Mouse (Mus musculus) frontal cortex, adult 2 months (tissue): ENCODE measurements around the gene Pate3. TPM values are rescaled to one million over a fixed set of nuclear protein-coding genes. Genes with fewer than 3 reads are reported as not detected.
"Not testable (repeated sequence)": the region's sequence is repeated elsewhere in the genome, so short reads cannot be mapped to it uniquely, and the experiment has no call there.

ENCODE experiments used
- DNase-seq, 2 experiments: peaks; one replicate each; pipeline ENCODE4 v3.0.0; 2022; ENCODE audit warnings: low spot score in 1 of 2; ENCODE audit errors: extremely low spot score in 1 of 2
- polyA plus RNA-seq: library from polyadenylated mRNA; depleted of rRNA; stranded (reverse); fragments of >200 nt; gene quantifications from 2 replicates; pipeline ENCODE4 v1.2.3, GENCODE M21; 2012; rRNA removed

The Pate3 gene
- polyA plus RNA-seq: not detected in 2 replicates

DNA sequence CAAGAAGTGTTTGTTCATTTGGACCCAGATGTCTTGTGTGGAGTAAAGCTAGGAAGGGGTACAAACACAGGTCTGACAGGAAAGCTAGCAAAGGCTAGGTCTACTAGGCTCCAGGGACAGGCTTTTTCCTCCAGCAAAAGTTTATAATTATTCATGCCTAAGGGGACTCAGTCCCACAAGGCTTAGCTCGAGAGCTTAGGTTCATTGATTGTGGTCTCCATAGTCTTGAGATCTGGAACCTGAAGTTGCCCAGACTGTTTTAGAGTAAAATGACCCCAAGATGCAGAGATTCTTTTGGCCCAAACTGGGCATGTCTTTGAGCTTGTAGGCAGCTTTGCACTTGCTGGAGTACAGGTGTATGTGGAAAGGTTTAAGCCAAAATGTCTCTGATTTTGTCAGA is at the start of gene Pate3:
Gene Pate3 (minus strand): TSS at position 101 of the 400 bp plus-strand sequence.
- DNase-seq: no peak

DNA sequence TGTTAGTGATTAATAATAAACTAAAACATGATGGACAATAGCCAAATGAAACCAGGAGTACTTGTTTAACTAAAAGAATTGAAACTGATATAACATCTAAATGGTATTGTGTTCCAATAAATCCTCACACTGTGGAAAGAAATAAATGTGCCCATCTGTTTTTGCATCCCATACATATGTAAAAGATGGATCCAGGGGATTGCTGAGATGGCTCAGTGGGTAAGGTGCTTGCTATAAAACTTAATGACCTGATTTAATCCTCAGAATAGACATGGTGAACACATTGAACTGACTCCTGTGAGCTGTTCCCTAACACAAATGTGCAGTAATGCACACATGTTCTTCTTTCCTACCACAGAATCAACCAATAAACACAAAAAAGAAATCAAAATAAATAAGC is 43.9 kb upstream of the Pate3 start:
- no peak for DNase-seq

- peak in 1 of 2 experiments; percentile 6 for DNase-seq
Observed at GRCm38 (mm10) chr9:35687013-35687412, 39.0 kb upstream of the Pate3 start, which contains the start of gene Pate1. Gene Pate1, minus strand, starts transcription at chr9:35687390.

DNA sequence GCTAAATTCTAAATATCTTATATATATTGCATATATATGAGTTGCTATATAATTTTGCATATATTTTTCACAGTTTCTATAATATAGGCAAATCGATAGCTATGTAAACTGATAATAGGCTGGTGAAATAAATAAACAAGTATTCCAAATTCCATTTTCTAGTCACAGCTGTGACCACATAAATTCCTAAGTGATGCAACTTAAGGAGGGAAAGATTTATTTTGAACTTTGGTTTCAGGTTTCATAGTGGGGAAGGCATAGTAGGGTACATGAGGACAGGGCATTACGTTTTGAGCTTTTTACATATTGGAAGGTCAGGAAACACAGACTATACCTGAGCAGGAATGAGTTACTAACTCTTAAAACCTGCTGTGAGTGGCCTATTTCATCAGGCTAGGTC is 25.6 kb upstream of the Pate3 start:
- DNase-seq: no peak

- no peak for DNase-seq
Observed at GRCm38 (mm10) chr9:35632981-35633380, 15.0 kb downstream of the Pate3 start.

- DNase-seq: not testable (repeated sequence)
Observed at GRCm38 (mm10) chr9:35616784-35617183, 31.2 kb downstream of the Pate3 start.

DNA sequence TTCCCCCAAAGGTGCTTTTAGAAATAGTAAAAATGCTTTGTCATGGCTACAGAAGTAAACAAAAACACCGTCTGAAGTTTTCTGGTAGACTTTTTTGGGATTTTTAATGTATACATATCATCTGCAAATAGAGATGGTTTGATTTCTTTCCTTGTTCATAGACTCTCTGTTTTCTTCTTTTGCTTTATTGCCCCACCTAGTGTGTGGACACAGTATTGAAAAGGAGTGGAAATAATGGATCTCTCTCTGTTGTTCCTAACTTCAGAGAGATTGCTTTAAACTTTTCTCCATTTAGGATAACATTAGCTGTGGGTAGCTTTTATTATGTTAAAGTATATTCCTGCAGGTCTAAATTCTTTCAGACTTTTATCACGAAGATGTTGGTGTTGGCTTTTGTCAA is 34.0 kb downstream of the Pate3 start:
- DNase-seq: no peak

- DNase-seq: no peak
Observed at GRCm38 (mm10) chr9:35611841-35612240, 36.2 kb downstream of the Pate3 start, which contains the start of gene Pate4. Gene Pate4, minus strand, starts transcription at chr9:35611941.

- peak; percentile 3 to 31 for DNase-seq
Observed at GRCm38 (mm10) chr9:35607647-35608405, 40.2 kb downstream of the Pate3 start.

Other genes starting within 250 kb of the Pate3 start
- gene Cdon, start 227.1 kb downstream of the Pate3 start, polyA plus RNA-seq: 5.6 and 7.3 TPM in 2 replicates
- not detected in 2 replicates for gene Gm1113, start 129.9 kb downstream of the Pate3 start, polyA plus RNA-seq
- 13.5 and 15.5 TPM in 2 replicates for gene Ddx25, start 89.7 kb downstream of the Pate3 start, polyA plus RNA-seq
- 12.3 and 13.3 TPM in 2 replicates for gene Pus3, start 89.6 kb downstream of the Pate3 start, polyA plus RNA-seq
- 0.57 and 0.70 TPM in 2 replicates for gene Pate2, start 77.9 kb downstream of the Pate3 start, polyA plus RNA-seq
- 5.0 and 6.2 TPM in 2 replicates for gene Hyls1, start 77.8 kb downstream of the Pate3 start, polyA plus RNA-seq
- gene Pate4, start 36.3 kb downstream of the Pate3 start, polyA plus RNA-seq: not detected in 2 replicates
- not detected in 2 replicates for gene Pate1, start 39.2 kb upstream of the Pate3 start, polyA plus RNA-seq
- gene Gm17677, start 92.8 kb upstream of the Pate3 start, polyA plus RNA-seq: not detected in 2 replicates
- not detected in 2 replicates for gene Gm17727, start 129.9 kb upstream of the Pate3 start, polyA plus RNA-seq
- not detected in 2 replicates for gene Gm27235, start 141.9 kb upstream of the Pate3 start, polyA plus RNA-seq
- not detected in 2 replicates for gene D730048I06Rik, start 141.9 kb upstream of the Pate3 start, polyA plus RNA-seq
- not detected in 2 replicates for gene 9230110F15Rik, start 195.9 kb upstream of the Pate3 start, polyA plus RNA-seq